ENCODE assay signal across 29 mouse cellular contexts in the genomic region with DNA sequence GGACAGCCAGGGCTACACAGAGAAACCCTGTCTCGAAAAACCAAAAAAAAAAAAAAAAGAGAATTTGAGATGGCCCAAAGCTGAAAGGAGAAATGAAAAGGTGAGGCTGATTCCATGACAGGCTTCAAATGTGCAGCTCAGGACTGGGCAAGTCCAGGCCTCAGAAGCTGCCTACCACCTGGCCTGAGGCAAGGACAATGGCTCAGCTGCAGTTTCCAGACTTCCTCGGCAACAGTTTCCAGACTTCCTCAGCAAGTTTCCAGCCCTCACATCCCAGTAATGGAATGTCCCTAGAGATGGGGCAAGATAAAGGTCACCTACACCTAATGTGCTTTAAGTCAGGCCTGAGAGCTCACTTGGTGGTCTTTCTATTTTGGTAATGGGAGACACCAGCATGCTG. TPM values are rescaled to one million over a fixed set of nuclear protein-coding genes. Genes with fewer than 3 reads are reported as not detected.
"Had no signal": no experiment of that assay in that cellular context is flagged by ENCODE, and none has a peak within 500 bp of the region (broad histone marks: within the 10 kb centered on the region; RNA-seq: fewer than 3 reads in every experiment).

No protein-coding gene starts in this region.

- H3K4me1 ChIP-seq: heart, embryonic 10.5 days; heart, embryonic 12.5 days; hindbrain, embryonic 10.5 days; hindbrain, embryonic 12.5 days; intestine, embryonic 15.5 days; limb, embryonic 10.5 days; limb, embryonic 12.5 days had no signal

- H3K4me2 ChIP-seq: heart, embryonic 12.5 days; hindbrain, embryonic 12.5 days; hindbrain, embryonic 14.5 days; intestine, embryonic 15.5 days; limb, embryonic 12.5 days; liver, embryonic 11.5 days; liver, embryonic 13.5 days had no signal

- H3K9me3 ChIP-seq: heart, embryonic 10.5 days; heart, embryonic 12.5 days; hindbrain, embryonic 10.5 days; hindbrain, embryonic 12.5 days; intestine, embryonic 15.5 days; limb, embryonic 10.5 days; limb, embryonic 12.5 days; liver, embryonic 13.5 days had no signal

- H3K27ac ChIP-seq: gastrocnemius, adult 2 months; heart, embryonic 10.5 days; hindbrain, embryonic 10.5 days; hindbrain, embryonic 12.5 days; hindbrain, embryonic 14.5 days; intestine, embryonic 15.5 days; limb, embryonic 10.5 days; limb, embryonic 12.5 days; liver, embryonic 13.5 days had no signal

- H3K36me3 ChIP-seq: heart, embryonic 10.5 days; heart, embryonic 12.5 days; hindbrain, embryonic 10.5 days; hindbrain, embryonic 12.5 days; intestine, embryonic 15.5 days; limb, embryonic 10.5 days; limb, embryonic 12.5 days; liver, embryonic 13.5 days had no signal

- DNase-seq: gastrocnemius, adult 2 months; gastrocnemius, postnatal 10 days; gastrocnemius, postnatal 25 days; heart, postnatal 10 days; heart, postnatal 4 days; kidney, adult 18-20 months; kidney, adult 8-10 months; kidney, postnatal 10 days; kidney, postnatal 25 days; kidney, postnatal 4 days; layer of hippocampus, adult 9-11 months; layer of hippocampus, postnatal 36 days; liver; liver, embryonic 13.5 days had no signal

- H3K27me3 ChIP-seq: heart, embryonic 12.5 days; hindbrain, embryonic 12.5 days; intestine, embryonic 15.5 days; limb, embryonic 12.5 days; liver, embryonic 13.5 days had no signal

- ATAC-seq: hindbrain, embryonic 16.5 days; inflammation-experienced regulatory T-cells, adult 6 months; intestine, embryonic 15.5 days; intestine, postnatal 0 days had no signal

- H3K4me3 ChIP-seq: gastrocnemius, adult 2 months; heart, embryonic 10.5 days; heart, embryonic 12.5 days; hindbrain, embryonic 10.5 days; hindbrain, embryonic 12.5 days; intestine, embryonic 15.5 days; limb, embryonic 10.5 days; limb, embryonic 12.5 days; liver, embryonic 13.5 days had no signal

- H3K9ac ChIP-seq: heart, embryonic 12.5 days; hindbrain, embryonic 12.5 days; hindbrain, embryonic 14.5 days; intestine, embryonic 15.5 days; limb, embryonic 12.5 days; liver, embryonic 13.5 days had no signal

RNA-seq across cellular contexts. Expression of gene Gm10645, which starts 13.9 kb away (rescaled TPM):
- total RNA-seq: gastrocnemius, adult 2 months; gastrocnemius, postnatal 25 days; gastrocnemius, postnatal 4 days; granulocyte monocyte progenitor cell, adult 5-6 weeks; heart, adult 8-10 months had no signal
- polyA plus RNA-seq: inflammation-experienced regulatory T-cells, adult 6 months had no signal
